Mouse (Mus musculus) testis, postnatal 10 days (tissue): Measurements from ENCODE around the gene Tenm4.

Experiments
- DNase-seq: peaks from one replicate; pipeline ENCODE4 v3.0.0; 2021; ENCODE audit warnings: low spot score

Gene Tenm4

DNA sequence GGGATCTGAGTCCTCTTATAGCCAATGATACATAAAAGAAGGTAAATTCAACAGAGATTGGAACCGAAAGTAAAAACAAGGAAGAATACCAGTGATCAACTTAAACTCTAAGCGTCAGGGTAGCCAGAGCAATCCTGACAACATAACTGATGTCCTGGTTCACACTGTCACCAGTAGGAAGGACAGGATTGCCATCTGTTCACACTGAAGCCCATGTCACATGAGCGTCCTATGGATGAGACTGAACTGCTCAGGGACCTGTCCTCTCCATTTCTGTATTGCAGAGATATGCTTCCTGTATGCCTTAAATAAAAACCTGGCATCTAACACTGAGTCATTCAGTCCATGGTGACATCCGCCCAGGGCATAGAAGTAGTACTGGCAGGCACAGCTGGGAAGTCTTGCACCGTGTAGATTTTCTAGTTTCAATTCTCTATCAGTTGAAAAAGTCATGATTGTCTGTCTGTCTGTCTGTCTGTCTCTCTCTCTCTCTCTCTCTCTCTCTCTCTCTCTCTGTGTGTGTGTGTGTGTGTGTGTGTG is 684.9 kb downstream of the Tenm4 start:
- DNase-seq, result no peak

DNA sequence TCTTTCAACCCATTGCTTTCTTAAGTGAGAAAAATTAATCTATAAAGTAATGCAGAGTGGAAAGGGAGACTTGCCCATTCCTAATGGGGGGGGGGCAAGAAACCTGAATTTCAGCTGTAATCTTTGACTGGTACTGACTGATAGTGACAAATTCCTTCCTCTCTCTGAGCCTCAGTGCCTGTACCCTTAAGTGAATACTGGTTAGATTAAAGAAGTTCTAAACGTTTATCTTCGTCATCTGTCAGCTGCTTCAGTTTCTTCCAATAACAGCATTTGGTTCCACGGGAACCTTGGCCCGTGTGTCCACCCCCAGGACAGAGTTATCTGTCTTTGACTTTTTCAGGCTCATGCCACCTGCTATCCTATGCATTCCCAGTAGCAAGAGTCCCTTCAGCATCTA is 685.5 kb downstream of the Tenm4 start:
- DNase-seq, result no peak

DNA sequence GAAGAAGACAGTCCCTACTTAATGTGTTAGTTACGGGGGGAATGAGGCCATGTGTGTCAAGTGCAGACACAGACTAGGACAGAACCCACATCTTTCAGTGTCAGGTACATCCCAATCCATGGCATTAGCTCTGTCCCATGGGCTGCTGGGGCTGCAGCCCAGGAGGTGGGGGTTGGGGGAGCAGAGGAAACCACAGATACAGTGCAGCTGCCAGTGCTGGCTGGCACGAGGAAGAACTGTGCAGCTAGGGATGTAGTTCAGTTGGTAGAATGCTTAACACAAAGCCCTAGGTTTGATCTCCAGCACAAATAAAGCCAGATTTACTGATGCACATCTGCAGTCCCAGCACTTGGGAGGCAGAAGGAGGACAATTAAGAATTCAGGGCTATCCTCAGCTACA is 688.0 kb downstream of the Tenm4 start:
- DNase-seq, result no peak

DNA sequence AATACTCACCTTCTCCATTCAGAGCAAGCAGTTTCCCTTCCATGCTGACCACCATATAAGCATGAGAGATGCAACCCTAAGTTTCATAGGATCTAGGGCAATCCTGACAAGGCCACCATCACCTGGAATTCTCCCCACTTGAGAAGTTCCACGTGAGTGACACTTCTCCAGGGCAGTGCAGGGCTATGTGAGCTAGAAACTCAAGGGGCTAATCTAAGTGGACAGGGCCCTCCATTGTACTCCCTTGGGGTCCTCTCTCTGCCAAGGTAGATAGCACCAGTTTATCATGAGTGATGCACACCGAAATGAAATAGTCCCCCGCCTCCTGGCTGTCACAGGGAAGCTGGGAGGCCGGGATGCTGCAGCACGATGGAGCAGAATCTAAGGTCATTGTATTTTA is 688.6 kb downstream of the Tenm4 start:
- no peak for DNase-seq

DNA sequence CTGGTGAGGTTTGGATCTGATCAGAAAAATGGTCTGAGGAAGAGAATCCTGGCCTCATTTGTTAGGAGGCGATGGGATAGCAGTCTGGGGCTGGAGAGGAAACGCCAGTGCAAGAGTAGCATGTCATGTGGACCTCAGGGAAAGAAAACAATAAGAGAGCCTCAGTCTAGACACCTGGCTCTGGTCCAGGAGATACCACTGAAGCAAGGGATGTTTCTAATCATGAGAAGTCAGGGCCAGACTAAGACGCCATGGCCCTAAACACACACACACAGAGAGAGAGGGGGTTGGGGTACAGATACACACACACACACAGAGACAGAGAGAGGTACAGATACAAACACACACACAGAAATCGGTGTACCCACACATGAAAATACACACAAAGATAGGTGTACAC is 689.6 kb downstream of the Tenm4 start:
- DNase-seq, result peak; percentile 48

DNA sequence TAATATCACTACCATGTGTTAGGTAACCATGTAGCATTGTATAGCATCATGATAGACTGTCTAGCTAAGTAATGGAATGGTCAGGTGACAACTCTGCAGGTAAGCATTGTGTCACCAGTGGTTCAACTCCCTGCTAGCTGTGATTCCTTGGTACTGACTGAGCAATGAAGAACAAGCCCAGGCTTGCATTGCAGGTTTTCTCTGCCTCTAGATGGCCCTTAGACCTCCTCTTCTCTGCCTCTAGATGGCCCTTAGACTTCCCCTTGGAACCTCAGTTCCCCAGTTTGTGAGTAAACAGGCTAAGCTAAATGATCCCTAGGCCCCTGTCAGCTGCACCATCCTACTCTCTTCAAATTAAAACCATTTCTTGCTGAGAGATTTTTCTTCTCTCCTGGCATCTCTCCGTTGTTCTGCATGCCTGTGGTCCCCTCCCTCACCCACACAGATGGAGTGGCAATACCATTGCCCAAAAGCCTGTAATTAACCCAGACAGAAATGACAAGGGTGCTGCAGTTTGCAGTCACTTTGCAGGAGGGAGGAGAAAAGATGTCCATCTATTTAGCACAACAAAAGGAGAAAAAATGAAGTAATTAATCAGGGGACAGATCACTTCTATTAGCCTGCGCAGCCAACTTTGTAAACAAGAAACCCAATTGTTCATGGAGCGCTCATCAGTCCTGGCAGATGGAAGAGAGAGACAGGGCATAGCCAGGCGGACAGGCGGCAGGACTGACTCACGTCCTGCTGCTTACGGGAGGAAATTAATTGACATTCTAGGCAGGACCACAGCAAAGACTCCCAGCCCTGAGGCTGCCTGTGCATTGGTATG is 694.1 kb downstream of the Tenm4 start:
- DNase-seq, result no peak

DNA sequence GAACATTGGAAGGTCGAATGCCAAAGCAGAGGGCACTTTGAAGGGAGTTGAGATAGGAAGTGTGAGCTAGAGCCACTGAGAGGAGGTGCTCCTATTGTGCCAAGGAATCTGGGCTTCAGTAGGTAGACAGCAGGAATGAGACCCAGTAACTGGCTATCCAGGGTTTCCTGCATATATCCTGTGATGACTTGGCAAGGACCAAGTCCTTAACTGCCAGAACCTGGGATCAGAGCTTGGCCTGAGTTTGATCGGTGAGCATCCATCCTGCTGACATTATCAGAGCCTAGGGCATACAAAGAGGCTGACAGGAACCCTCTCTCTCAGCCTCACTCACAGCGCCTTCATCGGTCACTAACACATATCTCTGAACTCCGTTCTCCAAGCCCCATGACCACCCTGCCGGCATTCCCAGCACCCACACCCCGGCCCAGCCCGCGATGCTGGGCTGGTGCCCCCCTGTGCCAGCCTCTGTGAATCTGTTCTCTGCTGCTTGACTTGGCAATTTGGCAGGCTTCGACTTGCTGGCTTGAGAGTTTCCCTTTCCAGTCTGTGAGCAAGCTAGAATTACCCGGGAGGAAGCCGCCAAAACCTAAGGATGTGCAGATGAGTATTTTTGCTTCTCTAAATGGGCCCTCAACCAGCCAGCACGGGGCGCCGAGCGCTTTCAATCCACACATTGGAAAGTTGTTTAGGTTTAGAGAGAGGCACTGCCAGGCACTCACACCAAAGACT is 698.2 kb downstream of the Tenm4 start:
- DNase-seq, result no peak

DNA sequence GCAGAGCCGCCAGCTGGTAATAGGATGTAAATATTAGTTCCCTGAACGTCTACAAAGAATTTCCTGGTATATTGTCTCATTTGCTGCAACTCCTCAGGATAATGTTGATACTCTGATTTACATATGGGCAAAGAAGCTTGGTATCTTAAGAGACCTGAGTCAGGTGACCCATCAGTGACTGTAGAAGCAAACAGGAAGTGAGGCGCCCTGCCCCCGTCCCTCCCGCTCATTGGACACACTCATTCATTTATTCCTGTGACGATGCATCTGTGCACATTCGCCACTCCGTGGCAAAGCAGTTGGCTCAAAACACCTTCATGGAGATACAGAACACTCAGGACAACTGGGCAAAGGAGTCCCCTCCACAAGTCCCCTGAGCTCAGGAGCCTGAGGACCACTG is 699.4 kb downstream of the Tenm4 start:
- DNase-seq, result no peak

DNA sequence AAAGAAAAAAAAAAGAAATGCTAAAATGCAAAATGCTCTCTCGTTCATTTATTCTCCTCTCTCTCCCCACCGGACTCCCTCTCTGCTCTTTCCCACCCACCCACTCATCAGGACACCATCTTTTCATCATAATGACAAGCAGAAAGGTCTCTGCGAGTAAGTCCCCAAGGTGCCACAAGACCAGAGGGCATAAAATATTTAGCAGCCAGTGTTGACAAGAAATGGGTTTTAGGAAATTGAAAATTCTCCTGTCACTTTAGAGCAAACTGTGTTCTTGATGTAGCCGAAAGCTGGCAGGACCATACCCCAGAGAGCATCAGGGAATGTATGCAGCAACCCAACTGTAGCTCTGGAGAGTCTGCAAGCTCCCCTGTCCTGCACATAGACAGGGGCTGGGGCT is 700.0 kb downstream of the Tenm4 start:
- no peak for DNase-seq

DNA sequence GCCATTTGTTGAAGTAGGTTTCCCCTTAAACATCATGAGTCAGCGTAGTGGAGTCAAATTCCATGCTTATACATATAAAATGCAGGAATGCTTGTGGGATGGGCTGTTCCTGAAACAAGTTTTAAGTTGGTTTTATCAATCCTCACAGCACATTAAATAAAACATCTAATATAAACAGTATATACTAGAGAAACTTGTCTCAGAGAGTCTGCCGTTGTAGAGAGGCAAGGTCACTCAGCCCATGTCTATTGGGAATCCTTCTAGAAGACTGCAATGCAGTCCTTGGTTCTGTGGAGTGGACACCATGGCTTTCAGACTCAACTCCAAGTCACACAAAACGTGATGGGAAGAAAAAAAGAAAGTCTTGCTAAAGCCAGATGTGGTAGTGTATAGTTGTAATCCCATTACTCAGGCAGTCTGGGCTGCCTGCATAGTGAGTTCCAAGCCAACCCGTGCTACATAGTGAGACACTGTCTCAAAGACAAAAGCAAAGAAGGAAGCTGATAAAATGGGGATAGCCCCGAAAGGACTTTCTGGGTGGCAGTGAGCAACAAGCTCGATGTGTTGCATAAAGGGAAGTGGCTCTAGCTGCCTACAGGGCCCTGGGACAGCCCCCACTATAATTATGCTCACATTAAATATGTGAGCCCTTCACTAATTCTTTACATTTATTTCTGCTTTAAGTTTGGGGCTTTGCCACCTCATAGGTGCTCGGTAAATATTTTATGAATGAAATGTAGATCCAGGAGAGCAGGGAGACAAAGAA is 707.6 kb downstream of the Tenm4 start:
- no peak for DNase-seq

DNA sequence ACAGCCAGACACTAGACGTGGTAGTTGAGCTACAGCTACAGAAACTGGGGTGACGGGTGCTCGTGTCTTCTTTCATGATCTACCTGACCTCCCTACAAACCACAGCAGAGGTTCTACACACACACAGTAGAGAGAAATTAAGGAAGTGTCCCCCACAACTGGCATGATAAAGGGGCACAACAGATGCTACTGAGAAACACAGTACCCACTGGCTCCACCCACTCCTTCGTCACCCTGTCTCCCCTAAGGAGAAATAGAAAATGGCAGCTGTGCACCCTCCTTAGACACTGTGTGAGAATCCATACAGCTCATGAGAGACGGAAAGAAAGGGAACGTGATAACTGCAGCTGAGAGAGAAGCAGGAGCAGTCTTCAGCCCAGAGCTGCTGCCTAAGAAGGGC is 708.5 kb downstream of the Tenm4 start:
- DNase-seq, result no peak

DNA sequence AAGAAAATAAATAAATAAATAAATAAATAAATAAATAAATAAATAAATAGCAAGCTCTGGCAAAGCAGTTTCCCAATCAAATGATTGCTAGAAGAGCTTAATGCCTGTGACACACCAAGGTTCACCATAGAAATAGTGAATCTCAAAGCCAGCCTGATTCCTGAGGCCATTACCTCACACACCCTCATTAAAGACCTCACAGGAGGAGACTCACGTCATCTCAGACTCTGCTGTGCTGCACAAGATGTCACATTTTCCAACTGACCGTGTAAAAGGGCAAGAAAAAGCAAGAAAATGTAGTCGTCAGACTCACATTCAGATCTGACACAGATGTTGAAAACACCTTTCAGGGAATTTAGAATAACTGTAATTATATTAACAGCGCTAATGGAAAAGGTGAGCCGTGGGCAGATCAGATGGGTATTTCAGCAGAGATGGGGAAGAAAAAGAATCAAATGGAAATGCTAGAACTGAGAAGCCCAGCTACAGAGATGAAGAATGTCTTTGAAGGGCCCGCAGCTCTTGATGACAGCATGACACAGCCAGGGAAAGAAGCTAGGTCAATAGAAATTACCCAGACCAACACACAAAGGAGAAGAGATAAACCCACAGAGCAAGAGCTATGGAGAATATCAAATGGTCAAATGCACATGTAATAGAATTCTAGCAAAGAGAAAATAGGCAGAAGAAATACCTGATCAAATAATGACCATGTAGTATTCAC is 709.3 kb downstream of the Tenm4 start:
- no peak for DNase-seq

DNA sequence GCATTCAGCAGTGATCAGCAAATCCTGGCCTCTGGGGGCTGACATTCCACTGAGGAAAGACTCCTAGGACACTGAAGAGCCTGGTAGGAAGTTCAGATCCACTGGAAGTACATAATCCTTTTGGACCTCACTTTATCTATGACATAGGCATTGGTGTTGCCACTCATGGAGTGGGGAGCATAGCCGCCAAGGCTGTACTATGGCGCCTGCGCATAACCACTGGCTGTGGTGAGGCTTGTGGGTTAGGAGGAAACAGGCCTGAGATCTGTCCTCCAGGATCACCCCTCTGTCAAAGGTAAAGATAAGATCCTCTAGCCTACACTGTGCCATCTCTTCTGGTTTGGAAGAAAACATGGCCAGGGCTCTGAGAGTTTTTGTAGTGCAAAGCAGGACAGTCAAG is 712.3 kb downstream of the Tenm4 start:
- no peak for DNase-seq

DNA sequence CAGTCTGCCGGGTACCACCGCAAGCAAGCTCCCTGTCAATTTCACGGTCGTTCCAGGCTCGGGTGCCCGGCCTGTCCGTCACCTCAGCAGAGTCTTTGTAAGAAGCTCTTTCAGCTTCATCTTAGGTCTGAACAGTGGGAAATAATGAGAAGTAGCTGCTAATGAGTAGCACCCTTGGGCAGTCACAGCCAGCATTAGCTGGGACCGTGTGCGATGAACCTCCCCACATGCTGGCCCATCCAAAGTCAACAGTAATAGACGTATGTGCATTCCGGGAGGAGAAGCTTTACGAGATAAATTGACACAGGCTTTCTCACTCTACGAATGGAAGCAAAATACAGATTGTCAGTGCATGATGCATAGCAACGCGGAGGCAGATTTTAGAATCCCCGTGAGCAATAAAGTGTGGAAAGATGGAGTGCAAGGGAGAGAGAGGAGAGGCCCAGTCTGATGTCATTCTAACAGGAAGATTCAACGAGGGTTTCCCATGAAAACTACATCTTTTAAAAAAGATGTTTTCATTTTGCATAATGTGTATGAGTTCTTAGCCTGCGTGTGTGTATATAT is 716.1 kb downstream of the Tenm4 start:
- DNase-seq, result no peak

DNA sequence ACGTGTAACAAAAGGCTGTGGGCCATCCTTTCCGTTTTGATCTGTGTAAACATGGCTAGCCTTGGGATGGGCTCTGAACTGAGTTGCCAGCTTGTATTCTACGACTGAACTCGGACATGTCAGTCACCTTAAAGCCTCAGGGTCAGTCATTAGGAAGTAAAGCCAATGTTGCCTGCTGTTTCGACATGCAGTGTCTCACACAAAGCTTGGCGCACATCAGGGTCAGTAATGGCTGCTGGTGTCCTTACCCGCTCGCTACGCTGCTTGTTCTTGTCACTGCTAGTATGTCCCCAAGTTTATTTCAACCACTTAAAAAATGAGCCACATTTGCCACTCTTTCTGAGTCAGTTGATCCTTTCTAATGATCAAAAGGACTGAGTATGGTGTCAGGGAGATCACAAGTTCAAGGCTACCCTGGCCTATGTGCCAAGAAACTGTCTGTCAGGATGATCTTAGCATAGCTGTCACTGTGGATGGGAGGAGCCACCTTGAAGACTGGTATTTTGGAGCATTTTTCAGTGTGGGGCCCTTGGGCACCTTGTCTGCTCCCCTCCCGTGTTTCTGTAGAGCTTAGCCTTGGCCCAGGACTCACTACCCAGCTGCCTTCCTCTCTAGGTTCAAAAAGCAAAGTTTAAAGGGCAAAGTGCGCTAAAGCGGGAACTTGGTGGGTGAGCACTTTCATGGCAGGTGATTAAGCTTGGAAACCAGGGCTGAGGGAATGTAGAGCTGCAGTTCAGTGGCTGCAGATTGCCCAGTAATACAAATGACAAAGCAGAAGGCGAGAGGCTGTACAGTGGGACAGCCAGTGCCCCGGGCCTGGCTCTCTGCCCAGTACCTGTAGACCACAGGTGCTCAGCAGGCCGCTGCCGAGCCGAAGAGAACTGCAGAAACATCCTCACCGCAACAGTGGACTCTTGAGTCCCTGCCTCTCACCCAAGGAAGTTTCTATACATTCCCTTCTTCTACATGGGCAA is 718.3 kb downstream of the Tenm4 start:
- no peak for DNase-seq

DNA sequence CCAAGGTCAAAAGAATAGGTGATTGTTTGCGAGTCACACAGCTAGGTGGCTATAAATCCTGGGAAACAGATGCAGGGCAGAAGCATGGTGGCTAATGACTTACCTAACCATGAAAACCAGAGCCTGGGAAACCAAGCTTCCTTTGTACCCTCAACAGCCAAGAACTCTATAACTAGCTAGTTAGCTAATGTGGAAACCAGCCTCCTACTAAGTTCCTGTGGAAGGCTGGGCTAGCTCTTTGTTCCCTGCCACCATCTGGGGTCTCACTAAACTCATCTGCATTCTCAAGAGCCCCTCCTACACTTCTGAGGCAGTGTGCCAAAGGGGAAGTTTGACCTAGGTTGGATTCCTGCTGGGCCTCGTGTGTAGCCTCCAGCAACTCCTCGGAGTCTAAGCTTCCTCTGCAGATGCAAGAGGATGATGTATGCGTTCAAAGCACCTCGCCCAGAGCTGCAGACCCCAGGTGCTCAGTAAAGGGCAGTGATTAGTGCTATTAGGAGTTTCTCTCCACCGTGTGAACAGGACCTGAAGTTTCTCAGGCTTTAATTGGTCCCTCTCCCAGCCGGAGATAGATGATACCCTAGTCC is 719.1 kb downstream of the Tenm4 start:
- DNase-seq, result no peak

DNA sequence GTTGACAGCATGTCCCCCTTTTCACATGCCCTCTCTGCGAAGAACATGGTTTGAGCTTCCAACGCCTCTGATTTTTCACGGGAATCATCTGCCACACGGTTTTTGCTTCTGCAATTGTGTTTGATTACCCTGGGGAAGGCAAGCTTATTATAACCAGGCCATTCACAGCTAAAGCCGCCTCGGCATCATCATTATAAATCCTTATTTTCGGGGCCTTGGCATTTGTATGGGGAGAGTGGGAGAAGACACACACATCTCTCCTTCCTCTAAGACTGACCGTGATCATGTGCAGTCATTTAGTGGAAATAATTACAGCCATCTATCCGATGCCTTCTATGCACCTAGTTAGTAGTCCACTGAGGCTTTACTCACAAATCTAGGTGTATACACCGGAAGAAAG is 719.9 kb downstream of the Tenm4 start:
- no peak for DNase-seq

DNA sequence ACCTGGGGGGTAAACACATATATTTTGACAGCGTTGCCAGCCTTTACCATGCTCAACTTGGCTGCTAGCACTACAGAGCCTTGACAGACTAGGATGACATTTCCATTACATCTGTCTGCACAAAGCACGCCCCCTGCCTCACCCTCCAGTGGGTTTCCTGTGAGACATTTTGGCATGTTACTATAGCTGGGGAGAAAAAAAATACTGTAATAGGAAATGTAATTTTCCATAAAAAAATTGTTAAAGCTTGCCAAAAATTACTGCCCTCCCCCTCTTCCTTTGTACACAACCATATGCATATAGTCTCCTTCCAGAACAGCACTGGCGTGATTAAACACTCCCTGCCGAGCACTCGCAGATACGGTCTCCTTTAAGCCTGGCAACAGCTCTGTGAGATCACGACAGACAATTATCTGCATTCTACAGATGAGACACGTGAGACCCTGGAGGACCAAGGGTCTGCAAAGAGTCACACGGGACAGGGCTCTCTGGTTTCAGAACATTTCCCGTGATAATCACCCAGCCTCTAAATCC is 728.1 kb downstream of the Tenm4 start:
- no peak for DNase-seq

DNA sequence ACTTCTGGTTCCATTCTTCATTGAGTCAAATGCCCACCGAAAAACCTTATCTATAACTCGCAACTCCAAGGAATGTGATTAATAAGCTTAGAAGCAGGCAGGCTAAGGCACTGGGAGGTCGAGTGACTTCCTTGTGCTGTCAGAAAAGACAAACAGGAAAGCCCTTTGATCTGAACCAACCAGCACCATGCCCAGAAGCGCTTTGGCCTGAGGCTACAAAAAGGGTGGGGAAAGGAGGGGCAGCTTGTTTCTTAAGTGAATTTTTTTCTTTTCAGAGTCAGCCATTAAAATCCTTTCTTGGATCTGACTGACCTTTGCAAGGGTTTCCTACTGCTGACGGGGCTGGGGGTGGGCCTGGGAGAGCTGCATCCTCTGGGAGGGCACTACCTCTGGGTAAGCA is 731.1 kb downstream of the Tenm4 start:
- DNase-seq, result no peak
